Mouse (Mus musculus): ENCODE measurements around the gene Spock2. TPM values are rescaled to one million over a fixed set of nuclear protein-coding genes. Genes with fewer than 3 reads are reported as not detected.
"Not testable (repeated sequence)": the region's sequence is repeated elsewhere in the genome, so short reads cannot be mapped to it uniquely, and the experiment has no call there.

Spock2 gene
- polyA plus RNA-seq, 1 experiment from 2014 or later = 0.13 TPM

DNA sequence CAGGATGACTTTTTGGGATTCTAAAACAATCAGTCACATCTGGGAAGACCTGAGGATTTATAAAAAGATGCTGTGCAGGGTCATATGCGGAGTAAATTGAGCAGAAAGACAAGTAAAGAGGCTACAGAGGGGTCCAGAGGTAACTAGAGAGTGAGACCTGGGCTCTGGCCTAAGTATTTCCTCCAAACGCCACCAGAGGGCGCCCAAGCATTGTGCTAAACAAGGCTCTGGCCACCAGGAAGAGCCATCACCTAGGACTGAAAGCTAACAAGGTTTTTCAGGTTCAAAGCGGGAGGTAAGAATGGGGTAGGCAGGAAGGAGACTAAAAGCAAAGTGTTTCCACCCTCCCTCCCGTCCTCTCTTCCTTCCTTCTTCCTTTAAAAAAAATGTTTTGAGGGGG, 42.1 kb downstream of the Spock2 start:
- no peak for ATAC-seq (ENCODE audit: low read depth)
- H3K4me3 ChIP-seq (replicated peaks) = no peak overlapping the region
- 5% methylated on average over 5 of the region's 5 CpGs for WGBS (ENCODE audit: insufficient replicate concordance)
- no peak overlapping the region for H3K4me2 ChIP-seq
- peaks cover 4% of the 10 kb centered on the region; the same call in 1 of the 2 replicates for H3K4me1 ChIP-seq (replicated peaks)
- no peaks in the 10 kb centered on the region for H3K9me3 ChIP-seq (replicated peaks)
- H3K9ac ChIP-seq = no peak overlapping the region
- H3K27me3 ChIP-seq = no peaks in the 10 kb centered on the region
- no peak overlapping the region for H3K27ac ChIP-seq
- DNase-seq = peak; percentile 35
- H3K36me3 ChIP-seq = no peaks in the 10 kb centered on the region

DNA sequence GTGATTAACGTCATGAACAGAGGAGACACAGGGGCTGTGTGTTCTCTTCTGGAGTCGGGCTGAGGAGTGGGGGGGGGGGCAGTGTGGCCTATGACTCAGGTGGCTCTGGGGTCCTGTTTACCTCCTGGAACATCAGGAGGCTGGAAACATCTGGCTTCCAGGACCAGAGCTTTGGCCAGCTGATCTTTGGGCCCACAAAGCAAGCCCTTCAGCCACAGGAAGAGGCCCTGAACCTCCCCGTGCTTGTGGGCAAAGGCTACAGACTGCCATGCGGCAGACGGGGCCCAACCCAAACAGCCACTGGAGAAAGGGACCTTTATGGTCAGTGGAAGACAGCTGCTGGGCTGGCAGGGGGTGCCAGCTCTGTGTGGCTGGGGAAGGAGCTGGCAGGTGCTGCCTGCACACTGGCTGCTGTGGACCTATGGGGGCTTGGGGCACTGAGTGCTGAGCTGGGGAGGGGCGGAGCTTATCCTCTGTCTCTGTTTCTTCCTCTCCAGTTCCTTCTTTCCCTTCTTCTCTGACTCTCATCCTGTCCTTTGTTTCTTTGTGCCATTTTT, 45.2 kb downstream of the Spock2 start:
- no peak overlapping the region for H3K27ac ChIP-seq
- H3K36me3 ChIP-seq = no peaks in the 10 kb centered on the region
- H3K9ac ChIP-seq = no peak overlapping the region
- WGBS (ENCODE audit: insufficient replicate concordance) = 34% methylated on average over 6 of the region's 6 CpGs
- peaks cover 4% of the 10 kb centered on the region; the same call in 1 of the 2 replicates for H3K4me1 ChIP-seq (replicated peaks)
- ATAC-seq (ENCODE audit: low read depth) (no peak), DNase-seq (no peak)
- H3K4me3 ChIP-seq (replicated peaks) = no peak overlapping the region
- no peak overlapping the region for H3K4me2 ChIP-seq
- H3K27me3 ChIP-seq = no peaks in the 10 kb centered on the region
- H3K9me3 ChIP-seq (replicated peaks) = no peaks in the 10 kb centered on the region

DNA sequence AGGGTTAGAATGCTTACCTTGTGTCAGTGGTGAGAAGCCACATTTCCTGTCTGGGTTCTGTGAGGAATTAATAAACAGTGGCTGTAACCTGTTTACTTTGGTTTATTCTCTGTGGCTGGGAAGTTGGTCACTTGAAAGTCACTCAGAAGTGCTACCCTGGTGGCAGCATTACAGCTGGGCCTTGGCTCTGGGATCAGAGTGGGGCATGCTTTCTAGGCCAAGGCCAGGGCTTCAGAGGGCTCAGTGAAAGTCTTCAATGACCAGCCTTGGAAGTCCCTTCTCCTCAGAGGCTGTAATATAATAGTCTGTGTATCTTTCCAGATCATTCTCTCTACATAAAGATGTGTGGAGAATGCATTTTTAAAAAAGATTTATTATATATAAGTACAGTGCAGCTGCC, 50.0 kb downstream of the Spock2 start:
- H3K4me3 ChIP-seq (replicated peaks) = no peak overlapping the region
- no peak overlapping the region for H3K27ac ChIP-seq
- DNase-seq (no peak), ATAC-seq (ENCODE audit: low read depth) (no peak)
- no peaks in the 10 kb centered on the region for H3K27me3 ChIP-seq
- H3K4me2 ChIP-seq = no peak overlapping the region
- H3K9ac ChIP-seq = no peak overlapping the region
- no peaks in the 10 kb centered on the region for H3K4me1 ChIP-seq (replicated peaks)
- H3K36me3 ChIP-seq = no peaks in the 10 kb centered on the region
- H3K9me3 ChIP-seq (replicated peaks) = no peaks in the 10 kb centered on the region

DNA sequence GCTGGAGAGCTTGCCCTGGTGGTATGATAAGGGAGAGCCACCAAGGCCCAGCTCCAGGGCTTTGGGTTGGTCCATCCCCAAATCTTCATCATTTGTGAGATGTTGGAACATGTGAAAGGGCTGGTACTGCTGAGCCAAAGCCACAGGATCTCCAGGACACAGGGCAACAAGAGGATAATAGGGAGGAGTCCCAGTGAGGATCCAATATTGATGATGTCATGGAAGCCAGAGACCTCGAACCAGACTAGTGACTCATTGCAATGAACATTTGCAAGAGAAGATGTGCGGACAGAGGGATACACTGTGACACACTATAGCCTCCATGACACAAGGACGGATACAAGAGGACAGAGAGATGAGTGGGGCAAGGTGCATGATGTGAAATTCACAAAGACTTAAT, 52.1 kb downstream of the Spock2 start:
- Histone ChIP-seq H3K36me3 (no peaks in the 10 kb centered on the region), H3K4me2 (no peak overlapping the region), H3K4me3 (replicated peaks) (no peak overlapping the region), H3K4me1 (replicated peaks) (no peaks in the 10 kb centered on the region), H3K9me3 (replicated peaks) (no peaks in the 10 kb centered on the region), H3K27me3 (no peaks in the 10 kb centered on the region), H3K27ac (no peak overlapping the region), H3K9ac (no peak overlapping the region)
- DNase-seq (no peak), ATAC-seq (ENCODE audit: low read depth) (no peak)
- WGBS (ENCODE audit: insufficient replicate concordance) = 55% methylated on average over 3 of the region's 3 CpGs

DNA sequence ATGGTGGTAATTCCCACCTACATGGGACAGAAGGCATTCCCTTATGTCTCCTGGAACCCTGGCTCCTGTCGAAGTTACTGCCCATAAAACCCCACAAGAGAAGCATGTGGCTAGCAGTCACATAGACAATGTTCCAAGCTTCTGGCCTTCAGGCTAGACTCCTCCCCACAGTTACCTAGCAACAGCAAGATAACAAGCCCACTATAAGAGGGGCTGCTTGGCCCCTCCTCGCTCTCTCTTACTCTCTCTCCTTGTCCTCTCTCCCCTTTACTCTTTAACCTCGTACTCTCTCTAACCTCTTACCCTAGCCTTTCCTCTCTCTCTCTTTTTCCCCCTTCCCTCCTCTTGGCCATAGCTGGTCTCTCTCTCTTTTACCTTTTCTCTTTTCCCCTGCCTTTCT, 55.4 kb downstream of the Spock2 start:
- not testable (repeated sequence) for H3K4me2 ChIP-seq; H3K4me1 ChIP-seq (replicated peaks); H3K27me3 ChIP-seq; H3K36me3 ChIP-seq; H3K27ac ChIP-seq; H3K9me3 ChIP-seq (replicated peaks); H3K4me3 ChIP-seq (replicated peaks); ATAC-seq (ENCODE audit: low read depth); DNase-seq; H3K9ac ChIP-seq
- WGBS (ENCODE audit: insufficient replicate concordance) = 56% methylated on average over 3 of the region's 3 CpGs

DNA sequence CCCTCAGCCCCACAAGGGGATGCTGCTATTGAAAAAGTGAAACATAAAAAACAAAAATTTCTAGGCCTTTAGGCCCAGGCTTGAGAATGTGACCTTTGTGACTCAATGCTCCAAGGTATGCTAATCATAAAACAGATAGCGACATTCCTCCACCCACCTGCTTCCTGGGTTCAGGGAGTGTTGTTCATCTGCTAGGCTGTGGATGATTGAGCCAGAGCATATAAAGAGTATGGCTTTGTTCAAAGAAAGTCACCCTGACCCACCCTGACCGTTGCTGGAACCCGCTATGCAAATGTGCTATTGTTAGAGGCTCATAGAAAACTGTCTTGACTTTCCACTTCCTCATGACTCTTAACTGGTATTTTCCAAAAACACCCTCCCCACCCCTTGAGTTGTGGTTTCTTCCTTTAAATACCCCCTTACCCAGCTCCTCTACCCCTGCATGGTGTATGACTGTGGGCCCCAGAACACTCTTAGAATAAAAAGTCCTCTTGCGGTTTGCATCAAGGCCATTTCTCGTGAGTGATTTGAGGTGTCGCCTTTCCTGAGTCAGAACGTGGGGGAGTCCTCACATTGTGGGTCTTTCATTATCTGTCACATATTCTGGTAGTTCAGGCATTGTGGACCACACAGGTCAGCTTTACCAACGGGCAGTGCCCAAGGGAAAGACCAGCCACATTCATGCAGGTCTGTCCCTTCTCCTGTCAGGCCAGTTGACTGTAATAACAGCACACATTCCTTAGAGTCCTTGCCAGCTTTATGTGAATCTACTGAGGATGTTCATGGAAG, 56.4 kb downstream of the Spock2 start:
- not testable (repeated sequence) for H3K4me2 ChIP-seq, H3K27me3 ChIP-seq

DNA sequence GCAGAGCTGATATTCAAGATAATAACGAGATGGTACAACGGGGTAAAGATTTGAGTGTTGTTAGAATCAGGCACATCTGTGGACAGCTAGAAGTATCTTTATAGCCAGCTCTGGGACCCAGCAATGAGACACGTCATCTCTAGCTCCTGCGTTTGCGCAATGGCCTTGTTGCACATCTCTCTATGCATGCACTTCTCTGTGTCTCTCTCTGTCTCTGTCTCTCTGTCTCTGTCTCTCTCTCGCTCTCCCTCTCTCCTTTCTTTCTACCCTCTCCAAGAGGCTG, 56.9 kb downstream of the Spock2 start:
- no peak for ATAC-seq (ENCODE audit: low read depth)
- Histone ChIP-seq H3K4me1 (replicated peaks) (no peaks in the 10 kb centered on the region), H3K4me3 (replicated peaks) (no peak overlapping the region), H3K36me3 (no peaks in the 10 kb centered on the region), H3K9me3 (replicated peaks) (no peaks in the 10 kb centered on the region), H3K9ac (no peak overlapping the region), H3K27ac (no peak overlapping the region), H3K4me2 (no peak overlapping the region), H3K27me3 (no peaks in the 10 kb centered on the region)
- DNase-seq = no peak
- 63% methylated on average over 6 of the region's 6 CpGs for WGBS (ENCODE audit: insufficient replicate concordance)

More for the DNA sequence above, 56.4 kb downstream of the Spock2 start:
- H3K27ac ChIP-seq; H3K36me3 ChIP-seq; H3K4me1 ChIP-seq (replicated peaks); H3K4me3 ChIP-seq (replicated peaks); H3K9ac ChIP-seq; DNase-seq; ATAC-seq (ENCODE audit: low read depth); H3K9me3 ChIP-seq (replicated peaks): not testable (repeated sequence)
- WGBS (ENCODE audit: insufficient replicate concordance) = 70% methylated on average over 8 of the region's 8 CpGs

DNA sequence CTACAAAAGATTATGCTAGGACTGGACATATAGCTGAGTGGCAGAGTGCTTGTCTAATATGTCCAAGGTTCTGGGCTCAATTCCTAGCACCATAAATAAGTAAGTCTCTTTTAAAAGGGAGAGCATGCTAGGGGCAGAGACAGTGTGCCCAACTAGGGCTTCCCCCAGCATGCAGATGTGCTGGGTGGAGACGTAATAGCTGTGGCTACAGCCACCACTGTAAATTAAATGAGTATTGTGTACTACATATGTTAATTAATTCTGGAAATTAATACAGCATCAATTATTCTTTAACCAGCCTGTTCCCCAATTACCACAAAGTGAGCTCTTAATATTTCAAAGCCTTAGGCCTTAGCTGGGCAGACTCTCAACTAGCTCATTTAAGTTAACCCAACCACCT, 58.9 kb downstream of the Spock2 start:
- H3K9me3 ChIP-seq (replicated peaks) = no peaks in the 10 kb centered on the region
- no peak overlapping the region for H3K4me2 ChIP-seq
- no peaks in the 10 kb centered on the region for H3K27me3 ChIP-seq
- H3K4me1 ChIP-seq (replicated peaks) = no peaks in the 10 kb centered on the region
- H3K4me3 ChIP-seq (replicated peaks) = no peak overlapping the region
- H3K27ac ChIP-seq = no peak overlapping the region
- ATAC-seq (ENCODE audit: low read depth) (no peak), DNase-seq (no peak)
- 68% methylated on average over 1 of the region's 1 CpGs for WGBS (ENCODE audit: insufficient replicate concordance)
- H3K9ac ChIP-seq = no peak overlapping the region
- H3K36me3 ChIP-seq = no peaks in the 10 kb centered on the region

DNA sequence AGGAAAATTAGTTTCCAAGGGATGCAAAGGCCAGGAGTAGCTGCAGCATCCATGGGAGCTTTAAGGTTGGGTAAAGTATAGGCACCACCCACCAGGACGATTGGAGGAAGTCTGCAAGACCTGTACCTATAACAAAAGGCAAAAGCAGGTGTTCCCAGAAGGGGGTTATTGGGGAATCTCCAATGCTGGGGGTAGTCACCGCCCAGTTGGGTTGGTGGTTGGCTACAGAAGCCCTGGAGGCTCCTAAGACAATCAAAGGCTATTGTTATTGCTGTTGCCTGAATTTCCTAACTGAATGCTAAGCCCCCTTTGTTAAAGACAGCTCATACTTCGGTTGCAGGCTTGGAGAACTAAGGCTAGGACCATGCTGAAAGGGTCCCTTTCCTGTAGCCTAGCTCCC, 60.0 kb downstream of the Spock2 start:
- Histone ChIP-seq H3K4me3 (replicated peaks) (no peak overlapping the region), H3K4me2 (no peak overlapping the region), H3K27ac (no peak overlapping the region), H3K36me3 (no peaks in the 10 kb centered on the region), H3K9me3 (replicated peaks) (no peaks in the 10 kb centered on the region), H3K9ac (no peak overlapping the region), H3K27me3 (no peaks in the 10 kb centered on the region), H3K4me1 (replicated peaks) (no peaks in the 10 kb centered on the region)
- WGBS (ENCODE audit: insufficient replicate concordance) = 31% methylated on average over 3 of the region's 3 CpGs
- ATAC-seq (ENCODE audit: low read depth) (no peak), DNase-seq (no peak)

DNA sequence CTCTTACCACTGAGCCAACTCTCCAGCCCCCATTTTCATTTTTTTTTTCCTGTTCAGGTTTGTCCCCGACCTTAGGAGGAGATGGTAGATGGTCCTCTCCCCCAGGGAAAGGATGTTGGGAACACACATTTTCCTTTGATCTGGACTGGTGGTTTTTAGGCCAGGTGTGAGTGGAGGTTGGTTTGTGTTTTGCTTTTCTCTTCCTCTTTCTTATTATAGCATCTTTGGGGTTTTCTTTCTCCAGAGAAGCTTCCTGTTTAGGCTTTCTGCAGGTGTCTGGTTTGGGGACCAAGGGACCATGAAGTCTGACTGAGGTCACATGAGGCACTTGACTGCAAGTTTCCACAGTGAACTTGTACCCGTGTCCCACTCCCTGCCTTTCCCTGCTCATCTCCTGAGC, 62.3 kb downstream of the Spock2 start:
- no peak overlapping the region for H3K4me3 ChIP-seq (replicated peaks)
- ATAC-seq (ENCODE audit: low read depth) (no peak), DNase-seq (no peak)
- no peaks in the 10 kb centered on the region for H3K4me1 ChIP-seq (replicated peaks)
- H3K4me2 ChIP-seq = no peak overlapping the region
- H3K27me3 ChIP-seq = no peaks in the 10 kb centered on the region
- H3K9me3 ChIP-seq (replicated peaks) = no peaks in the 10 kb centered on the region
- no peak overlapping the region for H3K9ac ChIP-seq
- no peak overlapping the region for H3K27ac ChIP-seq
- H3K36me3 ChIP-seq = no peaks in the 10 kb centered on the region
- WGBS (ENCODE audit: insufficient replicate concordance) = 30% methylated on average over 2 of the region's 2 CpGs

DNA sequence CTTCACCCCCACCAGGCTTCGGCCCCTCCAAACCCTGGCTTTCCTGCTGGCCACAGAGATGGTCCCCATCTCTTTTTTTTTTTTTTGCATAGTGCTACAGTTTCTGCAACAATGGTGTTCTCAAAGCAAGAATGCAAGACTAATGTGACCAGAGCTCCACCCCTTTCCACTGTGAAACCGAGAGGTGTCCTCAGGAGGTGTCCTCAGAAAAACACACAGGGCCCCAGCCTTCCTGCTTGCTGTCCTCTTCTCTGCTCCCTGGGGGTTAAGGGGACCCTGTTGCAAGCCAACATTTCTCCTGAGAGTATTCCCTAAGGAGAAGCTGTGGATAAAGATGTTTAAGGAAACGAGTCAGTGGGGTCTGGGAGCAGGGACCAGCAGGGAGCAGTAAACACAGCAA, 62.9 kb downstream of the Spock2 start:
- Histone ChIP-seq H3K4me1 (replicated peaks) (no peaks in the 10 kb centered on the region), H3K9ac (no peak overlapping the region), H3K36me3 (no peaks in the 10 kb centered on the region), H3K4me2 (no peak overlapping the region), H3K9me3 (replicated peaks) (no peaks in the 10 kb centered on the region), H3K4me3 (replicated peaks) (no peak overlapping the region), H3K27me3 (no peaks in the 10 kb centered on the region), H3K27ac (no peak overlapping the region)
- ATAC-seq (ENCODE audit: low read depth) = no peak
- WGBS (ENCODE audit: insufficient replicate concordance) = 53% methylated on average over 3 of the region's 3 CpGs
- no peak for DNase-seq

DNA sequence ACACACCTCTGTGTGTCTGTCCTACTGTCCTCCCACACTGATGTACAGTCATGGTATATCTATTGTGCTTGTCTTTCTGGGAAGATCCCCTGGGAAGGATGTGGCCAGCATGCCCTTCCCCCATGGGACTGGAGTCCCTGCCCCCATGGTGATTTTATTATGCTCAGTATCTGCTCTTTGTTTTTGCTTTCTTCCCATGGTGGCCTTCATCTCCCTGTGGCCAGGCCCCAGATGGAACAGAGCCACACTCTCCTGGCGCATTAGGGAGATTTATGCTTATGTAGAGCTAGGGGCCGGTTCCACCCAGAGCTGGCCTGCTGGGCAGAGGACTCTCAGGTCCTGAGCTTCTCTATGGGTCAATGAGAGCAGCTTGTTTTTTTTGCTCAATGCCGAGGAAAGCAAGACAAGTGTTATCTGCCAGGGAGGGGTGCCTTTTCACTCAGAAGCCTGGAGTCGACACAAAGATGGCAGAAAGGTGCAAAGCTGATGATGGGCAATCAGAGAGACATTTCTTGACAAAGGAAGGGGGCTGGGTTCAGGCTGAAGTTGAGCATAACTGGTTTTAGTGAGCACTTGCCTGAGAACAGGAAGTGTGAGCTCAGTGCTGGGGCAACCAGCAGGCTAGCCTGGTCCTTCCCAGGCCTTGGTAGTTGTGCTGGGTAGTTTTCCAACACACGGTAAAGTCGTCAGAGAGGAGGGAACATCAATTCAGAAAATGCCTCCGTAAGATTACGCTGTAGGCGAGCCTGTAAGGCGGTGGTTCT, 64.5 kb downstream of the Spock2 start:
- no peak for DNase-seq
- Histone ChIP-seq H3K27ac (no peak overlapping the region), H3K27me3 (no peaks in the 10 kb centered on the region), H3K4me3 (replicated peaks) (no peak overlapping the region), H3K9ac (no peak overlapping the region), H3K4me1 (replicated peaks) (no peaks in the 10 kb centered on the region), H3K4me2 (no peak overlapping the region), H3K9me3 (replicated peaks) (no peaks in the 10 kb centered on the region), H3K36me3 (no peaks in the 10 kb centered on the region)
- 66% methylated on average over 10 of the region's 10 CpGs for WGBS (ENCODE audit: insufficient replicate concordance)
- no peak for ATAC-seq (ENCODE audit: low read depth)
